Mouse (Mus musculus): ENCODE data around the gene Dmd.
A peak's percentile ranks its signal among the peaks of the same experiment; 100 is the strongest.

The Dmd gene

GRCm38 (mm10) chrX:85048141-85049110, 2099.8 kb downstream of the Dmd start:
- no peak for DNase-seq (ENCODE audit: low read depth)

- no peak for DNase-seq (ENCODE audit: low read depth)
Observed at GRCm38 (mm10) chrX:85049593-85049992, 2100.9 kb downstream of the Dmd start.

- no peak for DNase-seq (ENCODE audit: low read depth)
Observed at GRCm38 (mm10) chrX:85073602-85074001, 2124.9 kb downstream of the Dmd start.

- no peak for DNase-seq (ENCODE audit: low read depth)
Observed at GRCm38 (mm10) chrX:85076845-85077244, 2128.2 kb downstream of the Dmd start.

GRCm38 (mm10) chrX:85077605-85078004, 2128.9 kb downstream of the Dmd start:
- no peak for DNase-seq (ENCODE audit: low read depth)

- DNase-seq (ENCODE audit: low read depth) = no peak
Observed at GRCm38 (mm10) chrX:85079174-85079573, 2130.5 kb downstream of the Dmd start.

GRCm38 (mm10) chrX:85084237-85085153, 2135.8 kb downstream of the Dmd start:
- no peak for DNase-seq (ENCODE audit: low read depth)

- DNase-seq (ENCODE audit: low read depth) = no peak
Observed at GRCm38 (mm10) chrX:85089506-85089905, 2140.8 kb downstream of the Dmd start.

GRCm38 (mm10) chrX:85093354-85093753, 2144.7 kb downstream of the Dmd start:
- DNase-seq (ENCODE audit: low read depth) = no peak

- DNase-seq (ENCODE audit: low read depth) = no peak
Observed at GRCm38 (mm10) chrX:85098691-85099090, 2150.0 kb downstream of the Dmd start.

- DNase-seq (ENCODE audit: low read depth) = no peak
Observed at GRCm38 (mm10) chrX:85112418-85112817, 2163.7 kb downstream of the Dmd start.

- DNase-seq (ENCODE audit: low read depth) = no peak
Observed at GRCm38 (mm10) chrX:85132706-85133105, 2184.0 kb downstream of the Dmd start.

GRCm38 (mm10) chrX:85137293-85137692, 2188.6 kb downstream of the Dmd start:
- DNase-seq (ENCODE audit: low read depth) = peak; percentile 1

GRCm38 (mm10) chrX:85171264-85171663, 2222.6 kb downstream of the Dmd start:
- no peak for DNase-seq (ENCODE audit: low read depth)

GRCm38 (mm10) chrX:85187565-85187964, 2238.9 kb downstream of the Dmd start:
- DNase-seq (ENCODE audit: low read depth) = no peak

- no peak for DNase-seq (ENCODE audit: low read depth)
Observed at GRCm38 (mm10) chrX:85193856-85194255, 2245.2 kb downstream of the Dmd start.

- no peak for DNase-seq (ENCODE audit: low read depth)
Observed at GRCm38 (mm10) chrX:85197688-85198087, 2249.0 kb downstream of the Dmd start.

GRCm38 (mm10) chrX:85199398-85199797, 2250.7 kb downstream of the Dmd start:
- no peak for DNase-seq (ENCODE audit: low read depth)

- DNase-seq (ENCODE audit: low read depth) = no peak
Observed at GRCm38 (mm10) chrX:85207001-85207400, 2258.3 kb downstream of the Dmd start.

- peak; percentile 28 for DNase-seq (ENCODE audit: low read depth)
Observed at GRCm38 (mm10) chrX:85226883-85227282, 2278.2 kb downstream of the Dmd start.

GRCm38 (mm10) chrX:85249379-85249778, 2300.7 kb downstream of the Dmd start, which contains the start of gene Fthl17a:
TSS of gene Fthl17a (plus strand) at chrX:85249679.
- DNase-seq (ENCODE audit: low read depth) = no peak

Data from 416B (cell line).